Mouse (Mus musculus) liver, embryonic 14.5 days (tissue): Measurements from ENCODE around the gene Nfil3.

Source experiments
- CTCF ChIP-seq: IDR thresholded peaks from 2 replicates; pipeline ENCODE4 v1.5.1; 2016; ENCODE audit warnings: antibody characterized with exemption, low read depth, control low read depth
- EP300 ChIP-seq: IDR thresholded peaks from 2 replicates; pipeline ENCODE4 v1.6.1; 2016; ENCODE audit warnings: antibody characterized with exemption, low read depth

DNA sequence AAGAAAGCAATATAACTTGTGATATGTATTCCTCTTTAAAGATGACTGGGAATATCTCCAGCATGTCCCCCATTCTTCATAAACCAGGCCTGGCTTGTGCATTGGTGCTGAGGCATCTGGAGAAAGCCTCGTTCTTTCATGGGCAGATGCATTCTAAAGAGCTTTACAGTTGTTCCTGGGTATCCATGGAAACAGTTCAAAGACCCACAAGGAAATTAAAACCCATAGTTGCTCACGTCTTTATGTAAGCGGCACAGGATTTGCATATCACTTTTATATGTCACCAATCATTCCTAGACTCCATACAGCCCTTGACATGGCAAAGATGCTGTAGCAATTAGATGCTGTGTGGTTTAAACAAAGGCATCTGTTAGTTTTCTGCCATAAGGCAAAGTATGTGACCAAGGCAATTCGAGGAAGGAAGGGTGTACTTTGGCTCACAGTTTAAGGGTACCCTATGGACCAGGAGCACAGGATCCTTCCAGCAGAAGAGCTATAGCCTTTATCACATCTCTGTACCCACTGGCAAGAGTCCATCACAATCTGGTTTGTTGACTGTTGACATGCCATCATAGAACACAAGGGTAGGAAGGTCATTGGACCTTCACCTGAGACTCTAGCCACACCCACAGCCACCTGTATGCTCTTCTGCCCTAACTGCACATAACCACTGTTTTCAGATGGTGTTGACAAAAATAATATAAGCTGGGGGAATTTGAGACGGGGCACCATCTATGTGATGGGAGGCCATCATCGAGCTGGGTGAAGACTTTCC is 26.9 kb downstream of the Nfil3 start:
- TF ChIP-seq CTCF (no peak), EP300 (no peak)
